23 mouse cellular contexts compared by ENCODE assay signal in the genomic region with DNA sequence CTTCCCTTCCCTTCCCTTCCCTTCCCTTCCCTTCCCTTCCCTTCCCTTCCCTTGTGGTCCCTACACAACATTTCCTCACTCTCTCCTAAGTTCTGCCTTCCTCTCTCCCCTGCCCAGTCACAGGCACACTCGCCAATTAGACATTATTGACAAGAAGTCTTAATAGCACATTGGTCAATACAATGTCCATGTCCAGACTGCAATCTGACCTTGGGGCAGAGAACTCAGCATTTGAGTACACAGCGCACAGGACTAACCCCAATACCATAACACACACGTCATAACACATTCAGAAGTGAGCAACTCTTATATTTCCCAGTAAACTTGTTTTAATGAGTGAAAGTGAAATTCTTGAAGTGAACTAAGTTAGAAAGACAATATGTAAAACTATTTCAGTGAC. TPM values are rescaled to one million over a fixed set of nuclear protein-coding genes. Genes with fewer than 3 reads are reported as not detected.
DNase-seq lines count a peak whose midpoint lies in the region; ATAC-seq and TF ChIP-seq lines count a peak whose summit lies in the region.
"Had no signal": no experiment of that assay in that cellular context is flagged by ENCODE, and none has a peak within 500 bp of the region (broad histone marks: within the 10 kb centered on the region; RNA-seq: fewer than 3 reads in every experiment).

No protein-coding gene starts in this region.

- no peaks in the 10 kb centered on the region for H3K27me3 ChIP-seq in liver, adult 2 months (ENCODE audit: control insufficient read depth, insufficient read depth, low read length)
- H3K27me3 ChIP-seq in liver, embryonic 12.5 days (replicated peaks), result no peaks in the 10 kb centered on the region
- no peaks in the 10 kb centered on the region for H3K27me3 ChIP-seq in liver, embryonic 16.5 days (ENCODE audit: control insufficient read depth, insufficient read depth, low read depth, low read length)
- H3K27me3 ChIP-seq in liver, postnatal 0 days (ENCODE audit: insufficient read depth, low read length), result no peaks in the 10 kb centered on the region
- no peaks in the 10 kb centered on the region for H3K27me3 ChIP-seq in liver, embryonic 11.5 days (replicated peaks; ENCODE audit: control insufficient read depth, insufficient read depth, low read length)
- no peaks in the 10 kb centered on the region for H3K27me3 ChIP-seq in stomach, postnatal 0 days (ENCODE audit: control insufficient read depth, insufficient read depth, low read length)
- H3K27me3 ChIP-seq: CH12.LX, Patski had no signal

- peak; percentile 81 for DNase-seq in liver, adult 2 months (ENCODE audit: extremely low read depth, low read depth, low spot score)
- DNase-seq in liver, result no peak
- no peak for DNase-seq in liver, postnatal 0 days
- no peak for DNase-seq in liver, embryonic 11.5 days (ENCODE audit: low spot score)
- no peak for DNase-seq in stomach, postnatal 0 days (ENCODE audit: low spot score)
- no peak for DNase-seq in left cerebral cortex, adult 11 months (ENCODE audit: low spot score)
- DNase-seq: adrenal gland, adult 2 months; adrenal gland, adult 8-10 months; adrenal gland, postnatal 10 days; adrenal gland, postnatal 14 days; adrenal gland, postnatal 25 days; adrenal gland, postnatal 36 days; B cell, adult 2 months; cerebellum, adult 11 months; cerebellum, adult 11-12 months had no signal

- no peak overlapping the region for H3K4me2 ChIP-seq in liver, embryonic 12.5 days
- H3K4me2 ChIP-seq in liver, embryonic 16.5 days (ENCODE audit: low read depth, low read length), result no peak overlapping the region
- no peak overlapping the region for H3K4me2 ChIP-seq in liver, postnatal 0 days (ENCODE audit: low read depth, low read length)
- no peak overlapping the region for H3K4me2 ChIP-seq in liver, embryonic 11.5 days
- no peak overlapping the region for H3K4me2 ChIP-seq in stomach, postnatal 0 days (replicated peaks; ENCODE audit: low read depth)

- H3K79me2 ChIP-seq in liver, adult 2 months (ENCODE audit: control insufficient read depth, insufficient read depth, low read length), result peaks cover 27% of the 10 kb centered on the region

- no peak for ATAC-seq in liver, embryonic 12.5 days
- ATAC-seq in liver, embryonic 16.5 days (ENCODE audit: low read depth), result peak; percentile 39; the same call in 1 of the 2 replicates
- ATAC-seq in liver, postnatal 0 days, result peak; percentile 87
- no peak for ATAC-seq in liver, embryonic 11.5 days (replicated peaks; ENCODE audit: low FRiP score)
- ATAC-seq in stomach, postnatal 0 days (ENCODE audit: low FRiP score, low TSS enrichment), result peak; percentile 40; the same call in 1 of the 2 replicates
- ATAC-seq: activated CD4-positive, CD25-positive, alpha-beta regulatory T cell, adult 4 months; CD4-positive, CD25-positive, alpha-beta regulatory T cell, adult 4 months; Patski had no signal

- peaks cover 2% of the 10 kb centered on the region for H3K36me3 ChIP-seq in liver, adult 2 months (ENCODE audit: control insufficient read depth, insufficient read depth, low read length)
- no peaks in the 10 kb centered on the region for H3K36me3 ChIP-seq in liver, embryonic 12.5 days
- H3K36me3 ChIP-seq in liver, embryonic 16.5 days (ENCODE audit: control insufficient read depth, insufficient read depth), result no peaks in the 10 kb centered on the region
- no peaks in the 10 kb centered on the region; the same call in 1 of the 2 replicates for H3K36me3 ChIP-seq in liver, postnatal 0 days (replicated peaks; ENCODE audit: insufficient read depth, low read length)
- no peaks in the 10 kb centered on the region for H3K36me3 ChIP-seq in liver, embryonic 11.5 days (ENCODE audit: control insufficient read depth, insufficient read depth, low read length)
- no peaks in the 10 kb centered on the region for H3K36me3 ChIP-seq in stomach, postnatal 0 days (ENCODE audit: control insufficient read depth, insufficient read depth, low read length)
- H3K36me3 ChIP-seq: G1E had no signal

- TF ChIP-seq POLR2A in liver, adult 2 months (IDR thresholded peaks at IDR 0.05; ENCODE audit: extremely low read depth, insufficient read depth, low read length), result no peak

- peaks cover 35% of the 10 kb centered on the region for H3K4me1 ChIP-seq in liver, adult 2 months (ENCODE audit: control insufficient read depth, insufficient read depth, low read length)
- peaks cover 4% of the 10 kb centered on the region; the same call in 1 of the 2 replicates for H3K4me1 ChIP-seq in liver, embryonic 12.5 days
- no peaks in the 10 kb centered on the region; the same call in 1 of the 2 replicates for H3K4me1 ChIP-seq in liver, embryonic 16.5 days (ENCODE audit: control insufficient read depth, low read depth, low read length)
- no peaks in the 10 kb centered on the region for H3K4me1 ChIP-seq in liver, postnatal 0 days (ENCODE audit: insufficient read depth)
- H3K4me1 ChIP-seq in liver, embryonic 11.5 days (replicated peaks; ENCODE audit: control insufficient read depth, insufficient read depth, low read length), result no peaks in the 10 kb centered on the region
- H3K4me1 ChIP-seq in stomach, postnatal 0 days (replicated peaks; ENCODE audit: control insufficient read depth, insufficient read depth), result no peaks in the 10 kb centered on the region

- H3K4me3 ChIP-seq in liver, adult 2 months (ENCODE audit: insufficient read depth, low read depth, low read length), result no peak overlapping the region
- H3K4me3 ChIP-seq in liver, embryonic 12.5 days, result no peak overlapping the region
- no peak overlapping the region for H3K4me3 ChIP-seq in liver, embryonic 16.5 days (ENCODE audit: low read depth, low read length)
- no peak overlapping the region for H3K4me3 ChIP-seq in liver, postnatal 0 days (ENCODE audit: low read depth, low read length)
- H3K4me3 ChIP-seq in liver, embryonic 11.5 days (ENCODE audit: low read depth, low read length), result no peak overlapping the region
- no peak overlapping the region for H3K4me3 ChIP-seq in stomach, postnatal 0 days (ENCODE audit: low read depth, low read length)

- no peak overlapping the region for H3K9ac ChIP-seq in liver, adult 2 months (ENCODE audit: low read depth, low read length)
- H3K9ac ChIP-seq in liver, embryonic 12.5 days, result no peak overlapping the region
- no peak overlapping the region for H3K9ac ChIP-seq in liver, embryonic 16.5 days (ENCODE audit: low read depth, low read length)
- no peak overlapping the region for H3K9ac ChIP-seq in liver, postnatal 0 days (replicated peaks)
- H3K9ac ChIP-seq in liver, embryonic 11.5 days (ENCODE audit: low read depth, low read length), result no peak overlapping the region
- no peak overlapping the region for H3K9ac ChIP-seq in stomach, postnatal 0 days (ENCODE audit: low read length)

- no peak; the same call in 1 of the 2 replicates for TF ChIP-seq EP300 in liver, postnatal 0 days (IDR thresholded peaks at IDR 0.05; ENCODE audit: low read depth)
- no peak for TF ChIP-seq EP300 in stomach, postnatal 0 days (optimal IDR thresholded peaks at IDR 0.05)

- H3K27ac ChIP-seq in liver, adult 2 months (replicated peaks; ENCODE audit: insufficient read depth, low read depth, low read length), result peak overlapping the region; percentile 42; the same call in 1 of the 2 replicates
- no peak overlapping the region for H3K27ac ChIP-seq in liver, embryonic 12.5 days
- H3K27ac ChIP-seq in liver, embryonic 16.5 days (ENCODE audit: low read length), result no peak overlapping the region
- peak overlapping the region; percentile 51; the same call in 1 of the 2 replicates for H3K27ac ChIP-seq in liver, postnatal 0 days (ENCODE audit: low read depth)
- H3K27ac ChIP-seq in liver, embryonic 11.5 days (ENCODE audit: low read depth, low read length), result no peak overlapping the region
- H3K27ac ChIP-seq in stomach, postnatal 0 days (replicated peaks), result no peak overlapping the region

- no peak for TF ChIP-seq CTCF in liver, adult 2 months (IDR thresholded peaks at IDR 0.05; ENCODE audit: low read depth, low read length)
- no peak for TF ChIP-seq CTCF in liver, postnatal 0 days (IDR thresholded peaks at IDR 0.05; ENCODE audit: low read depth)
- no peak for TF ChIP-seq CTCF in stomach, postnatal 0 days (IDR thresholded peaks at IDR 0.05; ENCODE audit: low read depth)

- H3K9me3 ChIP-seq in liver, embryonic 12.5 days (replicated peaks), result no peaks in the 10 kb centered on the region
- no peaks in the 10 kb centered on the region for H3K9me3 ChIP-seq in liver, embryonic 16.5 days (replicated peaks; ENCODE audit: control insufficient read depth, low read length)
- no peaks in the 10 kb centered on the region for H3K9me3 ChIP-seq in liver, postnatal 0 days (ENCODE audit: low read length)
- no peaks in the 10 kb centered on the region for H3K9me3 ChIP-seq in liver, embryonic 11.5 days (ENCODE audit: control insufficient read depth, low read length)
- H3K9me3 ChIP-seq in stomach, postnatal 0 days (ENCODE audit: control insufficient read depth, low read length), result no peaks in the 10 kb centered on the region

- WGBS in liver, adult 2 months, result 29% methylated on average over 3 of the region's 3 CpGs
- WGBS in liver, embryonic 12.5 days (ENCODE audit: insufficient replicate concordance), result 78% methylated on average over 3 of the region's 3 CpGs
- 61% methylated on average over 3 of the region's 3 CpGs for WGBS in liver, embryonic 16.5 days (ENCODE audit: insufficient replicate concordance)
- WGBS in liver, postnatal 0 days (ENCODE audit: insufficient replicate concordance), result 60% methylated on average over 3 of the region's 3 CpGs
- WGBS in liver, embryonic 11.5 days, result 83% methylated on average over 3 of the region's 3 CpGs
- 95% methylated on average over 3 of the region's 3 CpGs for WGBS in stomach, postnatal 0 days

RNA-seq across cellular contexts. Expression of a gene that starts 24.3 kb away (rescaled TPM):
- total RNA-seq in liver, adult 2 months (2014; rRNA removed), result 43.5 and 43.8 TPM in 2 replicates
- 15.0 and 15.3 TPM in 2 replicates for polyA plus RNA-seq in liver, adult 2 months (2012; rRNA removed)
- polyA plus RNA-seq in liver, embryonic 12.5 days (2016; fragmentation: Nextera tagmentation; extraction: Ambion mirVana), result 3.5 and 3.7 TPM in 2 replicates
- 4.7 and 5.7 TPM in 2 replicates for polyA plus RNA-seq in liver, embryonic 16.5 days (2015; fragmentation: Nextera tagmentation; extraction: Ambion mirVana)
- 14.2 and 19.7 TPM in 2 replicates for polyA plus RNA-seq in liver, postnatal 0 days (2015; fragmentation: Nextera tagmentation; extraction: Ambion mirVana)
- 3.8 and 3.9 TPM in 2 replicates for polyA plus RNA-seq in liver, embryonic 11.5 days (2014; fragmentation: Nextera tagmentation; extraction: Ambion mirVana)
- polyA plus RNA-seq in stomach, postnatal 0 days (2015; fragmentation: Nextera tagmentation; extraction: Ambion mirVana), result 31.2 and 34.1 TPM in 2 replicates
- total RNA-seq: CH12.LX, MEL had no signal
- polyA plus RNA-seq: activated CD4-positive, CD25-positive, alpha-beta regulatory T cell, adult 4 months; CD4-positive, CD25-positive, alpha-beta regulatory T cell, adult 4 months; G1E had no signal

Comparison
In these comparisons a context has a peak if more than half of its experiments do, and no peak if none do; other contexts are left out.
1. H3K27ac ChIP-seq: peak in liver, adult 2 months (single experiment) and liver, postnatal 0 days (single experiment); none in liver, embryonic 12.5 days (single experiment), liver, embryonic 16.5 days (single experiment), liver, embryonic 11.5 days (single experiment) and stomach, postnatal 0 days (single experiment).
2. ATAC-seq: peak in liver, embryonic 16.5 days (single experiment), liver, postnatal 0 days (single experiment) and stomach, postnatal 0 days (single experiment); none in liver, embryonic 12.5 days (single experiment) and liver, embryonic 11.5 days (single experiment).